11 mouse cellular contexts compared by ENCODE assay signal in genomic region chr8:13203472-13203871, GRCm38 (mm10). TPM values are rescaled to one million over a fixed set of nuclear protein-coding genes. Genes with fewer than 3 reads are reported as not detected.
DNase-seq lines count a peak whose midpoint lies in the region; ATAC-seq and TF ChIP-seq lines count a peak whose summit lies in the region.
"Had no signal": no experiment of that assay in that cellular context is flagged by ENCODE, and none has a peak within 500 bp of the region (broad histone marks: within the 10 kb centered on the region; RNA-seq: fewer than 3 reads in every experiment).

No protein-coding gene starts in this region.

- no peak for DNase-seq in hindbrain, postnatal 0 days (ENCODE audit: low spot score)
- DNase-seq in CH12.LX (ENCODE audit: extremely low read depth): peak; percentile 33
- no peak for DNase-seq in adrenal gland, postnatal 4 days (ENCODE audit: low spot score in 2 of 2)
- no peak for DNase-seq in left cerebral cortex, adult 18-20 months (ENCODE audit: low spot score in 2 of 2)
- DNase-seq: layer of hippocampus, adult 9-11 months had no signal

- ATAC-seq in hindbrain, postnatal 0 days: no peak
- no peak for ATAC-seq in hindbrain, embryonic 12.5 days (ENCODE audit: low FRiP score)
- ATAC-seq in common myeloid progenitor, adult 5-6 weeks (replicated peaks; ENCODE audit: low read depth, poor library complexity, severe bottlenecking): peak; percentile 39
- peak; percentile 51; the same call in 1 of the 2 replicates for ATAC-seq in megakaryocyte-erythroid progenitor cell, adult 5-6 weeks (replicated peaks; ENCODE audit: low FRiP score, low TSS enrichment, poor library complexity, severe bottlenecking)
- no peak for ATAC-seq in inflammation-experienced regulatory T-cells, adult 6 months

- dilution Hi-C loops in CH12.LX (cut with MboI; ENCODE audit: extremely low pct_ligation_motif_present, extremely low pct_unique_long_range_greater_than_20kb, low sequenced_read_pairs): no loop called here

- no peak for TF ChIP-seq POLR2A in CH12.LX (IDR thresholded peaks at IDR 0.05; ENCODE audit: low read depth, low read length)

- in situ Hi-C loops in CH12.LX (cut with MboI; ENCODE audit: low pct_ligation_motif_present, low pct_unique_long_range_greater_than_20kb, low sequenced_read_pairs): loop anchor here (25.0 kb wide), 1 partner anchor 216 kb away; no protein-coding TSS in a partner anchor

- H3K27ac ChIP-seq in hindbrain, postnatal 0 days: no peak overlapping the region
- no peak overlapping the region for H3K27ac ChIP-seq in hindbrain, embryonic 12.5 days
- H3K27ac ChIP-seq in CH12.LX (ENCODE audit: insufficient read depth, low read depth): no peak overlapping the region
- H3K27ac ChIP-seq: hindbrain, embryonic 13.5 days; lung, embryonic 15.5 days had no signal

- H3K36me3 ChIP-seq in hindbrain, postnatal 0 days (ENCODE audit: insufficient read depth, low read length): no peaks in the 10 kb centered on the region
- H3K36me3 ChIP-seq in hindbrain, embryonic 12.5 days: no peaks in the 10 kb centered on the region
- H3K36me3 ChIP-seq in CH12.LX (replicated peaks in 1 of 2; ENCODE audit: control insufficient read depth in 1 of 2, insufficient read depth in 1 of 2, low read length in 1 of 2): no peaks in the 10 kb centered on the region
- H3K36me3 ChIP-seq: hindbrain, embryonic 13.5 days; lung, embryonic 15.5 days had no signal

- no peak overlapping the region for H3K4me2 ChIP-seq in hindbrain, postnatal 0 days (ENCODE audit: low read depth, low read length)
- no peak overlapping the region for H3K4me2 ChIP-seq in hindbrain, embryonic 12.5 days (replicated peaks)
- H3K4me2 ChIP-seq in CH12.LX (ENCODE audit: insufficient read depth, low read depth, poor library complexity, severe bottlenecking): no peak overlapping the region
- H3K4me2 ChIP-seq: hindbrain, embryonic 13.5 days; lung, embryonic 15.5 days had no signal

- no peaks in the 10 kb centered on the region for H3K79me2 ChIP-seq in CH12.LX (replicated peaks; ENCODE audit: control insufficient read depth, extremely low read depth, insufficient read depth, poor library complexity, severe bottlenecking)

- no peak overlapping the region for H3K4me3 ChIP-seq in hindbrain, postnatal 0 days (ENCODE audit: low read length)
- no peak overlapping the region for H3K4me3 ChIP-seq in hindbrain, embryonic 12.5 days
- no peak overlapping the region for H3K4me3 ChIP-seq in CH12.LX (replicated peaks in 1 of 3; ENCODE audit: low read depth in 2 of 3, low read length in 2 of 3, poor library complexity in 1 of 3)
- H3K4me3 ChIP-seq: hindbrain, embryonic 13.5 days; lung, embryonic 15.5 days had no signal

- H3K27me3 ChIP-seq in hindbrain, postnatal 0 days (ENCODE audit: insufficient read depth, low read length): peaks cover 15% of the 10 kb centered on the region; the same call in 1 of the 2 replicates
- H3K27me3 ChIP-seq in hindbrain, embryonic 12.5 days: peaks cover 46% of the 10 kb centered on the region
- peaks cover 83% of the 10 kb centered on the region for H3K27me3 ChIP-seq in CH12.LX (replicated peaks)

- peaks cover 10% of the 10 kb centered on the region; the same call in 1 of the 2 replicates for H3K4me1 ChIP-seq in hindbrain, postnatal 0 days (ENCODE audit: insufficient read depth, low read length)
- H3K4me1 ChIP-seq in hindbrain, embryonic 12.5 days: peaks cover 10% of the 10 kb centered on the region
- no peaks in the 10 kb centered on the region for H3K4me1 ChIP-seq in CH12.LX (ENCODE audit: control insufficient read depth in 1 of 2, insufficient read depth in 2 of 2)

- TF ChIP-seq RAD21 in CH12.LX (IDR thresholded peaks at IDR 0.05; ENCODE audit: low read depth, low read length): peak; percentile 67

- no peaks in the 10 kb centered on the region for H3K9me3 ChIP-seq in hindbrain, postnatal 0 days (ENCODE audit: low read length)
- H3K9me3 ChIP-seq in hindbrain, embryonic 12.5 days (replicated peaks): no peaks in the 10 kb centered on the region
- H3K9me3 ChIP-seq in CH12.LX (replicated peaks; ENCODE audit: low read length): peaks cover 11% of the 10 kb centered on the region
- H3K9me3 ChIP-seq: hindbrain, embryonic 13.5 days; lung, embryonic 15.5 days had no signal

- peak; percentile 34; the same call in 1 of the 2 replicates for TF ChIP-seq CTCF in hindbrain, postnatal 0 days (IDR thresholded peaks at IDR 0.05; ENCODE audit: low read depth)
- TF ChIP-seq CTCF in CH12.LX (conservative IDR thresholded peaks at IDR 0.05 in 1 of 2, IDR thresholded peaks at IDR 0.05 in 1 of 2; ENCODE audit: low read depth in 2 of 2, low read length in 2 of 2): peak in 1 of 2 experiments; percentile 69; a peak in 3 of 4 replicates

- WGBS in hindbrain, postnatal 0 days: 57% methylated on average over 1 of the region's 1 CpGs
- 80% methylated on average over 1 of the region's 1 CpGs for WGBS in hindbrain, embryonic 12.5 days

- no peak overlapping the region for H3K9ac ChIP-seq in hindbrain, postnatal 0 days (replicated peaks; ENCODE audit: low read length)
- no peak overlapping the region for H3K9ac ChIP-seq in hindbrain, embryonic 12.5 days
- H3K9ac ChIP-seq in CH12.LX (ENCODE audit: insufficient read depth, low read depth): no peak overlapping the region
- H3K9ac ChIP-seq: hindbrain, embryonic 13.5 days; lung, embryonic 15.5 days had no signal

- no peak for TF ChIP-seq EP300 in CH12.LX (IDR thresholded peaks at IDR 0.05; ENCODE audit: low read length)

TF ChIP-seq in CH12.LX, 34 proteins besides CTCF, POLR2A, EP300 and RAD21:
- peak; percentile 73 for TF ChIP-seq SMC3 (IDR thresholded peaks at IDR 0.05; ENCODE audit: low read depth, low read length)
- no peak for TF ChIP-seq ZNF384 (IDR thresholded peaks at IDR 0.05; ENCODE audit: low read depth, low read length)

RNA-seq across cellular contexts. Expression of gene Grtp1, which starts 3.1 kb away (rescaled TPM):
- 12.8 and 14.8 TPM in 2 replicates for total RNA-seq in hindbrain, postnatal 0 days (2014; rRNA removed)
- polyA plus RNA-seq in hindbrain, postnatal 0 days (2015; fragmentation: Nextera tagmentation; extraction: Ambion mirVana): 17.1 and 18.1 TPM in 2 replicates
- polyA plus RNA-seq in hindbrain, embryonic 12.5 days (2016; fragmentation: Nextera tagmentation; extraction: Ambion mirVana): 9.2 and 10.8 TPM in 2 replicates
- total RNA-seq in CH12.LX (2012; rRNA removed): 0.04 TPM in 2 replicates
- total RNA-seq in CH12.LX (2014; rRNA removed): not detected in 2 replicates
- 0.13 and 0.19 TPM in 2 replicates for polyA plus RNA-seq in CH12.LX (2012; ENCODE audit: insufficient read length, low read depth)
- total RNA-seq in common myeloid progenitor, adult 5-6 weeks (2017): 0.27 TPM in 1 of 2 replicates, not detected in the other
- total RNA-seq in megakaryocyte-erythroid progenitor cell, adult 5-6 weeks (2014; fragmentation: Nextera tagmentation): 1.7 and 3.4 TPM in 2 replicates
- 1.1 TPM in 1 of 2 replicates, not detected in the other for total RNA-seq in megakaryocyte-erythroid progenitor cell, adult 5-6 weeks (2017)
- 1 to 10 TPM in 2 of 3 experiments, under 1 TPM in 1; 0.48 to 6.3 (median 2.8) TPM for polyA plus RNA-seq in inflammation-experienced regulatory T-cells, adult 6 months (2017; shearing (Covaris generic))
- 10 to 100 TPM; 15.2 to 18.9 TPM for total RNA-seq in adrenal gland, postnatal 4 days (2021)
- 1 to 10 TPM; 5.1 to 5.2 TPM for total RNA-seq in left cerebral cortex, adult 18-20 months (2021)

RNA-seq across cellular contexts. Expression of gene Lamp1, which starts 44.5 kb away (rescaled TPM):
- 317 and 341 TPM in 2 replicates for total RNA-seq in hindbrain, postnatal 0 days (2014; rRNA removed)
- 400 and 402 TPM in 2 replicates for polyA plus RNA-seq in hindbrain, postnatal 0 days (2015; fragmentation: Nextera tagmentation; extraction: Ambion mirVana)
- 276 and 280 TPM in 2 replicates for polyA plus RNA-seq in hindbrain, embryonic 12.5 days (2016; fragmentation: Nextera tagmentation; extraction: Ambion mirVana)
- total RNA-seq in CH12.LX (2012; rRNA removed) (67.0 and 69.4 TPM in 2 replicates), CH12.LX (2014; rRNA removed) (51.0 and 56.7 TPM in 2 replicates)
- polyA plus RNA-seq in CH12.LX (2012; ENCODE audit: insufficient read length, low read depth): 64.3 TPM in 2 replicates
- total RNA-seq in common myeloid progenitor, adult 5-6 weeks (2017): 149 and 164 TPM in 2 replicates
- 102 and 143 TPM in 2 replicates for total RNA-seq in megakaryocyte-erythroid progenitor cell, adult 5-6 weeks (2014; fragmentation: Nextera tagmentation)
- 157 and 169 TPM in 2 replicates for total RNA-seq in megakaryocyte-erythroid progenitor cell, adult 5-6 weeks (2017)
- polyA plus RNA-seq in inflammation-experienced regulatory T-cells, adult 6 months (2017; shearing (Covaris generic)): 10 to 100 TPM; 10.1 to 22.6 (median 17.5) TPM
- 100 to 1,000 TPM; 311 to 322 TPM for total RNA-seq in adrenal gland, postnatal 4 days (2021)
- total RNA-seq in left cerebral cortex, adult 18-20 months (2021): 100 to 1,000 TPM; 269 to 280 TPM

RNA-seq across cellular contexts. Expression of gene Adprhl1, which starts 50.5 kb away (rescaled TPM):
- 2.3 TPM in 1 of 2 replicates, not detected in the other for total RNA-seq in hindbrain, postnatal 0 days (2014; rRNA removed)
- polyA plus RNA-seq in hindbrain, postnatal 0 days (2015; fragmentation: Nextera tagmentation; extraction: Ambion mirVana): 0.14 and 0.50 TPM in 2 replicates
- polyA plus RNA-seq in hindbrain, embryonic 12.5 days (2016; fragmentation: Nextera tagmentation; extraction: Ambion mirVana): 0.25 and 0.40 TPM in 2 replicates
- not detected in 2 replicates for total RNA-seq in CH12.LX (2012; rRNA removed)
- not detected in 2 replicates for total RNA-seq in CH12.LX (2014; rRNA removed)
- polyA plus RNA-seq in CH12.LX (2012; ENCODE audit: insufficient read length, low read depth): not detected in 2 replicates
- not detected in 2 replicates for total RNA-seq in common myeloid progenitor, adult 5-6 weeks (2017)
- total RNA-seq in megakaryocyte-erythroid progenitor cell, adult 5-6 weeks (2014; fragmentation: Nextera tagmentation): not detected in 2 replicates
- total RNA-seq in megakaryocyte-erythroid progenitor cell, adult 5-6 weeks (2017): not detected in 2 replicates
- not detected for polyA plus RNA-seq in inflammation-experienced regulatory T-cells, adult 6 months (2017; shearing (Covaris generic))
- 1 to 10 TPM; 1.3 to 4.4 TPM for total RNA-seq in adrenal gland, postnatal 4 days (2021)
- 1 to 10 TPM; 1.0 to 1.6 TPM for total RNA-seq in left cerebral cortex, adult 18-20 months (2021)

Comparison
In these comparisons a context has a peak if more than half of its experiments do, and no peak if none do; other contexts are left out.
1. ATAC-seq: peak in common myeloid progenitor, adult 5-6 weeks (single experiment) and megakaryocyte-erythroid progenitor cell, adult 5-6 weeks (single experiment); none in hindbrain, postnatal 0 days (single experiment), hindbrain, embryonic 12.5 days (single experiment) and inflammation-experienced regulatory T-cells, adult 6 months (single experiment).